In the genomic region with DNA sequence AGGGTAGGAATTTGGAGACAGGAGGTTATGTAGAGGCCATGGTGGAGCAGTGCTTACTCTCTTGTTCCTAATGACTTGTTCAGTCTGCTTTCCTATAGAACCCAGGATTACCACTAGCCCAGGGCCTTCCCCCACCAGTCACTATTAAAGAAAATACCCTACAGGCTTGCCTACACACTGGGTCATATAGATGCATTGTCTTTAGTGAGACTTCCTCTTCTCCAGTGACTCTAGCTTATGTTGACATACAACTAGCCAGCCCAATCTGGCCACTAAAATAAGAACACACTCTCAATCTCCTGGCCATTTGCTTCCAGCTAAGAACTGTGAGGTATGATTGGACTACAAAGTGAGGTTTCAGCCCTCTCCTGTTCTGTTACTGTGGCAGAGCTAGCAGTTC, we compare ENCODE assay signal across 15 mouse cellular contexts. TPM values are rescaled to one million over a fixed set of nuclear protein-coding genes. Genes with fewer than 3 reads are reported as not detected.
"Had no signal": no experiment of that assay in that cellular context is flagged by ENCODE, and none has a peak within 500 bp of the region (broad histone marks: within the 10 kb centered on the region; RNA-seq: fewer than 3 reads in every experiment).

No protein-coding gene starts in this region.

- ATAC-seq: midbrain, embryonic 16.5 days had no signal

- DNase-seq: lung, adult 18-20 months; lung, embryonic 14.5 days; lung, postnatal 10 days; lung, postnatal 4 days; midbrain, embryonic 14.5 days; retina, postnatal 1 day; right cerebral cortex, adult 18-20 months; right cerebral cortex, postnatal 25 days; right cerebral cortex, postnatal 4 days; spleen, adult 18-20 months; thymus, adult 18-20 months; thymus, postnatal 14 days; thymus, postnatal 36 days had no signal

RNA-seq across cellular contexts. Expression of a gene that starts 36.9 kb away (rescaled TPM):
- total RNA-seq: megakaryocyte-erythroid progenitor cell, adult 5-6 weeks had no signal
